Mouse (Mus musculus): ENCODE measurements at regions not wholly inside any gene's neighbourhood (a gene's known extent, or its start where the extent isn't known, plus 50 kb on each side); places are given as distances from the start of the nearest gene placed in this dataset.

DNA sequence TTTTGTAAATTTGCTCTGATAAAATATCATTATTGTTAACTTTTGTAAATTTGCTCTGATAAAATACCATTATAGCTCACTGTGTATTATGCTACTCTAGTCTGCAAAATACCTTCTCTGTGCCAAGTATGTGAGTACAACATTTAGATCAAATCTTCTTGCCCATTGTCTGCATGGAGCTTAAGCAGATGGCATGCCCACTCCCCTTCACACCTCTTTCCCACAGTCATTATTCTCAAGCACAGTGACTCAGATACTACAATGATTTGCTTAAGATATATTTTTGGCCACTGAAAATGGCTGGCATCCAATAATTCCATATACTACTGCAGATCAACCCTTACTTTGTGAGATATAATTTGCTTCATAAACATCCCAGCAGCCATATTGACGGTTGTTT, 533.6 kb upstream of the Cntn4 start:
- DNase-seq (ENCODE audit: low spot score in 2 of 2), result peak in 1 of 2 experiments; percentile 23

Data from right cerebral cortex, postnatal 10 days (tissue).